In genomic region chr1:134947590-134947989, GRCm38 (mm10) we compare ENCODE assay signal across 24 mouse cellular contexts.
"Had no signal": no experiment of that assay in that cellular context is flagged by ENCODE, and none has a peak within 500 bp of the region (broad histone marks: within the 10 kb centered on the region; RNA-seq: fewer than 3 reads in every experiment).

No protein-coding gene starts in this region.

- DNase-seq: gastrocnemius, postnatal 10 days; gastrocnemius, postnatal 36 days; heart, adult 18-20 months; heart, postnatal 14 days; heart, postnatal 36 days; kidney, adult 11 months; kidney, adult 2 months; kidney, adult 9 months; kidney, postnatal 14 days; kidney, postnatal 36 days; left cerebral cortex, postnatal 4 days had no signal

- H3K4me1 ChIP-seq: hindbrain, embryonic 13.5 days; hindbrain, embryonic 15.5 days; kidney, embryonic 15.5 days; limb, embryonic 13.5 days; limb, embryonic 15.5 days had no signal

- H3K9me3 ChIP-seq: heart, embryonic 10.5 days; heart, embryonic 13.5 days; heart, embryonic 15.5 days; hindbrain, embryonic 13.5 days; hindbrain, embryonic 15.5 days; kidney, embryonic 15.5 days; limb, embryonic 13.5 days; limb, embryonic 15.5 days; liver, embryonic 12.5 days had no signal

- H3K4me2 ChIP-seq: heart, embryonic 13.5 days; heart, embryonic 15.5 days; hindbrain, embryonic 13.5 days; hindbrain, embryonic 15.5 days; kidney, embryonic 15.5 days; limb, embryonic 13.5 days; limb, embryonic 15.5 days; liver, embryonic 12.5 days had no signal

- H3K4me3 ChIP-seq: heart, embryonic 10.5 days; heart, embryonic 13.5 days; heart, embryonic 15.5 days; hindbrain, embryonic 13.5 days; hindbrain, embryonic 15.5 days; kidney, embryonic 15.5 days; limb, embryonic 13.5 days; limb, embryonic 15.5 days; liver, embryonic 12.5 days had no signal

- H3K9ac ChIP-seq: heart, embryonic 13.5 days; heart, embryonic 15.5 days; hindbrain, embryonic 13.5 days; hindbrain, embryonic 15.5 days; kidney, embryonic 15.5 days; limb, embryonic 13.5 days; limb, embryonic 15.5 days; liver, embryonic 12.5 days; liver, embryonic 14.5 days had no signal

- H3K27me3 ChIP-seq: heart, embryonic 13.5 days; heart, embryonic 15.5 days; hindbrain, embryonic 13.5 days; hindbrain, embryonic 15.5 days; kidney, embryonic 15.5 days; limb, embryonic 13.5 days; limb, embryonic 15.5 days; liver, embryonic 12.5 days had no signal

- H3K27ac ChIP-seq: heart, embryonic 10.5 days; heart, embryonic 13.5 days; heart, embryonic 15.5 days; hindbrain, embryonic 13.5 days; hindbrain, embryonic 15.5 days; hindbrain, postnatal 0 days; kidney, embryonic 15.5 days; kidney, postnatal 0 days; limb, embryonic 13.5 days; limb, embryonic 15.5 days; liver, embryonic 12.5 days; liver, embryonic 14.5 days had no signal

- ATAC-seq: hindbrain, postnatal 0 days; intestine, embryonic 16.5 days; liver, embryonic 12.5 days had no signal
